Mouse (Mus musculus): ENCODE results near the gene Lama4.

Lama4 gene

DNA sequence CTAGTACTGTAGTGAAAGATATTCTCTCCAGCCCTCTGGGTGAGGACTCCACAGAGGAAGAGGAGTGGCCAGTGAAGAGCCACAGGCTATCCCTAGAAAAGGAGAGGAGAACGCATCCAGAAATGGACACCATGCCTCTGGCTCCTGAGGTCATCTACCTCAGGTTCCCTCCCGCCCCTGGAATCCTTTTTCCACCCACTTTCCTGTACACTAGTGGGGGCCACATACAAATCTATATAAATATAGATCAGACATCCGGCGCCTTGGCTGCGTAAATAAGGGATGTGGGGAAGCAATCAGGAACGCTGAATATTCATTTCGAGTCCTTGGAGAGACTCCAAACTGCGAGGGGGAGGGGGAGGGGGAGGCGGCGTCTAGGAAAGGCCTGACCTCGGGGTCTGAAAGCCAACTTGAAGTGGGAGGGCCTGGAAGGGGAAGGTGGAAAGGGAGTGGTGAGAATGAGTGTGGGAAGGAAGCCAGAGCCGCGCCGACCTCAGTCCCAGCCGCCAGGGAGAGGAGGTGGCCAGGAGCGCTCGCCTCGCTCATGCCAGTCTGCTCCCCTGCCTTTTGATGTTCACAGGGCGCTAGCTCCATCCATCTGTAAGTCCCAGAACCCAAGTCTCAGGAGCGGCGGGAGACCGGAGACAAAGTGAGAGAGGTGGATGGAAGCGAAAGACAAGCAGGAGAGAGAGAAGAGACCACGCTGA, at the start of gene Lama4:
TSS of gene Lama4 (plus strand) at position 441 of the 707 bp plus-strand sequence.
- in situ Hi-C loops (cut with MboI; ENCODE audit: low pct_unique_long_range_greater_than_20kb in 1 of 2, low sequenced_read_pairs in 2 of 2, unreplicated experiment in 1 of 2), result no loop called here

DNA sequence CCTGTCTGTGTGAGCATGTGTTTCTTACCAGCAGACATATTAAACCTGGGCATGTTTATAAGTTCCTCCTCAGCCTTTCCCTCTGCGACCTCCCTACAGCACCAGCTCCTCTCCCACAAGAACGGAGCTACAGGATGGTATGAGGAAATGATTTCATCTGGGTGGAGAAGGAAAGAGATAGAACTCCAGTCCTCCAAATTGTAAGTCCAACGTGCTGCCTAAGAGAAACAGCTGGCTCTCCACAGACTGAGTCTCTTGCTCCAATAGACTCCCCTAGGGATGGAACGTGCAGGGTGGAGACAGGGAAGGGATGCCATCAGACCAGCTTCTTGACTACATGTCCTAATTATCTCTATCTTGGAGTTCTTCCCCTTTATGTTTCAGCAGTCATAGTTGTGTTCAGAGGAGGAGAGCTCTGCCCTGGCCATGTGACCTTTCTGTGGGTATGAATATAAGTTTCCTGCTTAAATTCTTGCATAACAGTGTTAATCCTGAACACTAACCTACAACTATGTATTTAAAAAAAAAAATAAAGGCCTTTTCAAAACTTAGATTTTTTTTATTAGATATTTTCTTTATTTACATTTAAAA, 49.2 kb upstream of the Lama4 start:
- in situ Hi-C loops (cut with MboI; ENCODE audit: low pct_unique_long_range_greater_than_20kb in 1 of 2, low sequenced_read_pairs in 2 of 2, unreplicated experiment in 1 of 2), result no loop called here

DNA sequence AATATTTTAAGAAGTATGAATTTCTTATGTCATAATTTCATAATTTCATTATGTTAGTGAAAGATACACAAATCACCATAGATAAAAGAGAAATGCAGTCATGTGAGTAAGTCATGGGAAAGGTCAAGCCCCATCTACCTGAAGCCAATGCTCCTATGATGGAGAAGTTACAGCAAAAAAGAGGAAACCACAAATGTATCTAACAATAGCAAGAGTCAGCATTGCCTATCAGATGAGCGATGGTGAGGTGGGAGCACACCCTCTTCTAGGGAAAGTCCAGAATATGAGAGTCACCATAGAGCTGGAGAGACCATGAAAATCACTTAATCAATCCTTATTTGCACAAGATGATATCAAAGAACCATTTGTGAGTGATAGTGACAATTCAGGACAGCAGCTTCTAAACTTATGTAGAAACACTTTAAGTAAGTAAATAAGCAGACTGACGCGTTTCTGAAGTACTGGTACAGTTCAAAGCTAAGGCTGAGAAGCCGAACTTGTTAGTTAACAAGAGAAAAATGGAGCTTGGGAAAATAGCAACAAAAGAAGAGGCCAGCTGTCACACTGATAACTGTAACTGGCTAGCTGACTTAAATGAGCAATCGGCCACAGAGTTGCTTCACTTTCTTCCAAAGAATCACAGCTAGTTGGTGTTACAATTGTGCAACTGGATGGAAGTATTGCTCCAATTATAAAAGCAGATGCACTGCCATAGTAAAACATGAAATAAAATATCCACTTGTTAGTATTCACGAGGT, 36.2 kb upstream of the Lama4 start:
- in situ Hi-C loops (cut with MboI; ENCODE audit: low pct_unique_long_range_greater_than_20kb in 1 of 2, low sequenced_read_pairs in 2 of 2, unreplicated experiment in 1 of 2), result no loop called here

DNA sequence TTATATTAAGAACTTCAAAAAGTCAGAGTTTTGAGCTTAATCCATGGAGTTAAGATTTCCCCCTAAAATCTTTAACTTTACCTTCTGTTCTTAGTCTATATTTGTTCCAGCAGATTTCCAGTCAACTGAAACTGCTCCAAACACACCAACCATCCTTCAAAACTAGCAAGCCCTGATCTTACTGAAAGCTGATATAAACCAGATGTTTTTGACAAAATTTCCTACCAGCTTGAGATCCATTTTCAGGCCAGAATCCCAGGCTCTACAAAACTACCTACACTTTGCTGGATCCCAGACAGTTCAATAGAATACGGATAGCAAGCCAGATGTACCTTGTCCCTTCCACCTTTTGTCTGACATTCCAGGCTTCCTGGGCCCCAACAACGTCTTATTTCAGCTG, 20.6 kb upstream of the Lama4 start:
- in situ Hi-C loops (cut with MboI; ENCODE audit: low pct_unique_long_range_greater_than_20kb in 1 of 2, low sequenced_read_pairs in 2 of 2, unreplicated experiment in 1 of 2), result no loop called here

DNA sequence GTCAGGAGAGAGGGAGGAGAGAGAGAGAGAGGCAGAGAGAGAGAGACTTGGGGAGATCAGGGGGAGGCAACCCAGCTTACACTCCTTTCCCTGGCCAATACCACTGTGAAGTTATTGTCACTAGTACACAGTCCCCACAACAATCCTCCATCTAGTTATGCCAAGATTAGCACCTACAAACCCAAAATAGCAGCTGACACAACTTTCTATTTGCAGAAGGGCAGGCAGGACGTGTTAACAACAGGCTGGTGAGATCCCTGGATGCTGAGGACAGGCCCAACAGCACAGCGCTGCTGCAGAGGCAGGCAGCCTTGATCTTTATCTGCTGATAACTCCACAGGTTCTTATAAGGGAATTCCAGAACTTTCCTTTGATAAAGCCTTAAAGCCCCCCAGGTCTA, 3.4 kb upstream of the Lama4 start:
- in situ Hi-C loops (cut with MboI; ENCODE audit: low pct_unique_long_range_greater_than_20kb in 1 of 2, low sequenced_read_pairs in 2 of 2, unreplicated experiment in 1 of 2), result no loop called here

DNA sequence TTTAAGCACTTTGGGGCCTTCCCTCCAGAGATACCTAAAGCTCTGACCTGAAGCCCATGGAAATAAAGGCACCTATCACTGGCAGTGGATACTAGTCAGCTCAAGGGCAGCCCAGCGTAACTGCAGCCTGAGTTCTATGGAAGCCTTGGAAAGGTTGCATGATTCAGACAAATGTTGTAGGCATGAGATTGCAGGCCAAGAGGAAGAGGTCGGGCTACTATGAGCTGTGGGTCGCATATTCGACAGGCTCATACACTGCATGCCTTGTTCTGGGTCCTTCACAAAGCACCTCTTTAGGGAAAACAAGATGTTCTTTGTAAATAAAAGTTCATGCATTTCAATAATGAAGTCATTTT, 618 bp upstream of the Lama4 start:
- in situ Hi-C loops (cut with MboI; ENCODE audit: low pct_unique_long_range_greater_than_20kb in 1 of 2, low sequenced_read_pairs in 2 of 2, unreplicated experiment in 1 of 2), result no loop called here

DNA sequence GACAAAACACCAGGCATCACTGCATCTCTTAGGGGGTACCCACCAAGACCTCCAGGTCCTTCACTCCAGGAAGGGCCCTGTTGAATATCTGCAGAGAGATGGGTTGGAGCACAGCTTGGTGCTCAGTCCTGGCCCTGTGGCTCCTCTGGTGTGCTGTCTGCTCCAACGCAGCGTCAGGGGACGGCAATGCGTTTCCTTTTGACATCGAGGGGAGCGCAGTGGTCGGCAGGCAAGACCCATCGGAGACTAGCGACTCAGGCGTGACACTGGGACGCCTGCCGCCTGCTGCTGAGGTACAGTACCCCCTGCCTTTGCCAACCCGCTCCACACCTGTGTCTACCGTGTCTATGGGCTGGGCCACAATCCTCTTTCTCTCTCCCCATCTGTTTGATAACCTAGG, 542 bp downstream of the Lama4 start:
- in situ Hi-C loops (cut with MboI; ENCODE audit: low pct_unique_long_range_greater_than_20kb in 1 of 2, low sequenced_read_pairs in 2 of 2, unreplicated experiment in 1 of 2), result no loop called here

DNA sequence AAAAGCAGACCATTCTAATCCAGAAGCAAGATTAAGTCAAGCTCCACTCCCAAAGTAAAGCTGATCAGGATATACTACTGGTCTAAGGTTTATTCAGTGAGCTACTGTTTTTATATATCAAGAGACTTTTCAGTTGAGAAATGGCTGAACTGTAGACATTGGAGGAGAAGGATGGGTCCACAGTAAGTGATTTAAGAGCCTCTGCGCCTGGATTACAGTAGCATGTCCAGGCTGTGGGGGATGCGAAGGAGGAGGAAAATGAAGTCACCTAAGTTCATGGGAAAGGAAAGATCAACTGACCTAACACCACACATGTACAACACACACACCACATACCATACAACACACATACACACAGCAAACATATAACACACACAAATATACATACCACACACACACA, 1.3 kb downstream of the Lama4 start:
- in situ Hi-C loops (cut with MboI; ENCODE audit: low pct_unique_long_range_greater_than_20kb in 1 of 2, low sequenced_read_pairs in 2 of 2, unreplicated experiment in 1 of 2), result no loop called here

DNA sequence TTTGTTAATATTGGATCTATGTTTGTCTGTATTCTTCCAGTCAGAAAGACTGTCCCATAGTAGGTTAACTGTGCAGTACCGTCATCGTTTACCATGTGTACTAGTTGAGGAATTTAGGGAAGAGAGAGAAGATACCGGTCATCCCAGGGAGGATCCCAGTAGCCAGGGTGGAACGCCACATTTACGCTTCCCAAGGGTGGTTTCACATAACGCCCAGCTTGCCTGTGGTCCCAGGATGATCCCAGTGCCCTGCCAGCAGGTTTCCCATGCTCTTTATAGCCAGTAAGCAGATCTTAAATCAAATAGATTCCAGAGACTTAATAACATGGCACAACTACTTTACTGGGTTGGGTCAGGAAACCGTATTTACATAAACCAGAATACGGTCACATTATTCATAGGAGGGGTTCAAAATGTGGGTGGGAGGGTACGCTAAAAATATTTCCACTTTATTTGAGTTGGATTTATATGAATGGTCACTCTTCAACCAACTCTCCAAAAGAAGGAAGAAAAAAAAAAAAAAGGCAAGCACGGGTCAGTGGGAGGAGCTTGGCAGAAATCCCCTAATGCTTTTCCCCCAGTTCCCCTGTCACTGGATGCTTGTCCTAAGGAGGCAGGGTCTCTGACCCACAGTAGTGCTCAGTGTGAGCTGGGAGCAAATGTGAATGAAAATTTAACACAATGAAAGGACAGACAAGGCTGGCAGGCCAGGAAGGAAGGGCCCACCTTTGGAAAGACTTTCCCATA, 3.2 kb downstream of the Lama4 start:
- in situ Hi-C loops (cut with MboI; ENCODE audit: low pct_unique_long_range_greater_than_20kb in 1 of 2, low sequenced_read_pairs in 2 of 2, unreplicated experiment in 1 of 2), result no loop called here

DNA sequence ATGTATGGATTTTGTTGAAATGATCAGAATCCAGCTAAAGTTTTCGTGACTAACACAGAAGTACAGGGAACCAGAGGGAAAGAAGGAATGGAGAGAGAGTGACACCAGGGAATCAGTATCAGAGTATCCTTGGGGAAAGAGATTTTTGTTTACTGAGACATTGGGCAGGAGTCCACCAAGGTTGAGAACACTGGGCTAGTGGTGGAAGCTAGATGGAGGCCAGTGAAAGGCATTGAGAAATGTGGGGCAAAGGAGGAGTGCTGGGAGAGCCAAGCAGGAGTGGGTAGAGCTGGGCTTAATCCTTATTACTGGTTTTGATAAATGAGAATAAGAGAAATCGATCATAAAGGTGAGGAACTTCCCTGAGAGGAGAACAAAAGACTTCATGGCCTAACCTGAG, 4.2 kb downstream of the Lama4 start:
- in situ Hi-C loops (cut with MboI; ENCODE audit: low pct_unique_long_range_greater_than_20kb in 1 of 2, low sequenced_read_pairs in 2 of 2, unreplicated experiment in 1 of 2), result no loop called here

DNA sequence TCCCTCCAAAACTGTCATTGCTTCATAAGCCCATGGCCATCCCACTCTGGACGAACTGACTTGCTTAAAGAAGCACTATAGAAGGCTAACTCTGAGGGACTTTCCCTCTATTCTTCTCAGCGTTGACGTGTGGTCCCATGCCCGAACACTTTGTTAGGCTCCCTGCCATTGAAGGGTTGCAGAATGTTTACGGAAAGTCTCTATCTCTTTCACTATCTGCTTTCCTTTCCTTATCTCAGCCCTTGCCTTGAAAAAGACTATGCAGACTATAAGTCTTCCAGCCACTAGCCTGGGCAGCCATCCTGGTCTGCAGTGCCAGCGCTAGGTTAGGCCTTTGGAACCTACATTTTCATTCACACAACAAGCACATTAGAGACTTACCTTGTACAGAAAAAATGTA, 4.7 kb downstream of the Lama4 start:
- in situ Hi-C loops (cut with MboI; ENCODE audit: low pct_unique_long_range_greater_than_20kb in 1 of 2, low sequenced_read_pairs in 2 of 2, unreplicated experiment in 1 of 2), result no loop called here

DNA sequence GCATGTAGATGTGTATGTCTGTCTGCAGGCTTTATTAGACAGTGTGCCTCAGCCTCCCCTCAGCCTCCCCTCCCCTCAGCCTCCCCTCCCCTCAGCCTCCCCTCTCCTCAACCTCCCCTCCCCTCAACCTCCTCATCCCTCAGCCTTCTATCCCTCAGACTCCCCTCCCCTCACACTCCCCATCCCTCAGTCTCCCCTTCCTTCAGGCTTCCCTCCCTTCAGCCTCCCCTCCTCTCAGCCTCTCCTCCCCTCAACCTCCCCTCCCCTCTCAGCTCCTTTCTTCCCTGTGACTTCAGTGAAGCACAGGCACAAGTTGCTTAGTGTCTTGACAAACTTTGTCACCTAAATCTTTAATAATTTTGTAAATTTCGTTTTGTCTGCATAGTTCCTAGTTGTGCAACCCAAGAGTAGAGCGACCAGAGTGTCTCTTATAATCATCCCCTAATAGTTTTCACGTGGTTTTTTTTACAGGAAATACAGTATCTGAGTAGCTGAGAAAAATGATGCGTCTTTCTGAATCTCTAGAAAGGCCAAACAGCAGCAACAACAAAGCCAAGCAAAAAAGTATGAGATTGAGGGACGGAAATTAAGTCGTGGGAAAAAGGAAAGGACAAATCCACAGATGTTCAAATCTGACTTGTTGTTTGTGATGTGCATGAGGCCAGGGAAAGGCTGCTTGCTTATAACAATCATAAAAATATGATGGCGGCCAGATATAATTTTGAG, 7.1 kb downstream of the Lama4 start:
- in situ Hi-C loops (cut with MboI; ENCODE audit: low pct_unique_long_range_greater_than_20kb in 1 of 2, low sequenced_read_pairs in 2 of 2, unreplicated experiment in 1 of 2), result no loop called here

DNA sequence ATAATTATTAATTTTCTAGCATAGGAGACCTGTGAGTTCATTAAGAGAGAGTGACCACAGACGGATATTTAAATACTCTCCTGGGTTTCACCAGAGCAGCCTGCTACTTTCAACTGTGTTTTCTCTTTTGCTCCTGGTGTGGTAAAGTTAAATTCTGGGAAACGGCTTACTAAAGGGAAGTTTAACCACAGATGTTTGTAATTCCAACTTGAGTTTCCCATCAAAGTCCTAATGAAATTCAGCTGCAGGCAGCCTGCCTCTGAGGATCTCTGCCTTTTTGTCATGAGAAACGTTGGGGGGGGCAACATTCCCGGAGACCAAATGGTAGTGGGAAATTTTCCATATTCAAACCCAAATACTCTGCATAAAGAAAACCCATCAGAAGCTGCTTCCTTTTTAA, 7.7 kb downstream of the Lama4 start:
- in situ Hi-C loops (cut with MboI; ENCODE audit: low pct_unique_long_range_greater_than_20kb in 1 of 2, low sequenced_read_pairs in 2 of 2, unreplicated experiment in 1 of 2), result no loop called here

DNA sequence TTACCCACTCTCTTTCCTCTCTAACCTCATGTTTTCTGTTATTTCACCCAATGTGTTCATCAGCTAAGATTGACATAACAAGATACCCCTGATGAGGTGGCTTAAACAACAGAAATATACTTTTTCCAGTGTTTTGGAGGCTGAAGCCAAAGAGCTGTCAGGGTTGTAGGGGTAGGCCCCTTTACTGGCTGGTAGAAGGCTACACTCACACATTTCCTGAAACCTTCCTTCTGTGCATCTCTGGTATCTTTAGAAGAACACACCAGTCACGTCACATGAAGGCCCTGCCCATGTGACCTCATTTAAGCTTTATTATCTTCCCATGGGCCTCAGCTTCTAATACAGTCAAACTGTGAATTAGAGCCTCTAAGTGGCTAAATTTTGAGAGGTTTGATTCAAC, 12.9 kb downstream of the Lama4 start:
- in situ Hi-C loops (cut with MboI; ENCODE audit: low pct_unique_long_range_greater_than_20kb in 1 of 2, low sequenced_read_pairs in 2 of 2, unreplicated experiment in 1 of 2), result no loop called here

DNA sequence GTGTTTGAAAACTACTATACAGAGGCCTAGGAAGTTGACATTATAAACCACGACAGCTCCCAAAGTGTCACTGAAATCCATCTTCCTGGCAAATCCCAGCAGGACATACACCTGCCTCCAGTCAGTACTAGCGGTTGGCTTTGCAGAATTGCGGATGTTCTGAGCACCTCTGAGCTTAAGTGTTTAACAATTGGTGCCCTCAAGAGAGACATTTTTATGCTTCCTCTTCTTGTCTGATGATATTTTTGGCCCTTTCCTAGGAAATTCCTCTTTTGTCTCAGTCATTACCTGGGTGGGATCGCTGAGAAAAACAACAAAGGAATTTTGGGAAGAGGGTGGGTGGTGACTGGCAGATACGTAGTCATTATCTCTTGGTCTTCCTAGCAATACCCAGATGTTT, 14.4 kb downstream of the Lama4 start:
- in situ Hi-C loops (cut with MboI; ENCODE audit: low pct_unique_long_range_greater_than_20kb in 1 of 2, low sequenced_read_pairs in 2 of 2, unreplicated experiment in 1 of 2), result no loop called here

DNA sequence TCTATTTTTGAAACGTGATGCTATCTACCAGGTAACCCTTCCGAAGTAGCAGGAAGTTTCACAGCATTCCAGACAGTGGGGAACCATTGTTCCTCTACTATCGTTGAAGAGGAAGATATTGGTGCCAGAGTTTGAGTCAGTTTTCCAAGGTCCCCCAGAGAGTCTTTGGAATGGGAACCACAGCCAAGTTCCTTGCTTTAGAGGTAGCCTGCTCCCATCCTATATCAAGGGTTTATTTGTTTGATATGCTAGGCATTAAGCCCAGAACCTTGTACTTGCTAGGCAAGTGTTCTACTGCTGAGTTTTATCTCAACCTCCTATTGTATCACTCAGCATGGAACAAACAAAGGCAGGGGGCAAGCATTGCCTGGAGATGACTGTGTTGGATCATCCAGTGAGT, 15.7 kb downstream of the Lama4 start:
- in situ Hi-C loops (cut with MboI; ENCODE audit: low pct_unique_long_range_greater_than_20kb in 1 of 2, low sequenced_read_pairs in 2 of 2, unreplicated experiment in 1 of 2), result no loop called here

DNA sequence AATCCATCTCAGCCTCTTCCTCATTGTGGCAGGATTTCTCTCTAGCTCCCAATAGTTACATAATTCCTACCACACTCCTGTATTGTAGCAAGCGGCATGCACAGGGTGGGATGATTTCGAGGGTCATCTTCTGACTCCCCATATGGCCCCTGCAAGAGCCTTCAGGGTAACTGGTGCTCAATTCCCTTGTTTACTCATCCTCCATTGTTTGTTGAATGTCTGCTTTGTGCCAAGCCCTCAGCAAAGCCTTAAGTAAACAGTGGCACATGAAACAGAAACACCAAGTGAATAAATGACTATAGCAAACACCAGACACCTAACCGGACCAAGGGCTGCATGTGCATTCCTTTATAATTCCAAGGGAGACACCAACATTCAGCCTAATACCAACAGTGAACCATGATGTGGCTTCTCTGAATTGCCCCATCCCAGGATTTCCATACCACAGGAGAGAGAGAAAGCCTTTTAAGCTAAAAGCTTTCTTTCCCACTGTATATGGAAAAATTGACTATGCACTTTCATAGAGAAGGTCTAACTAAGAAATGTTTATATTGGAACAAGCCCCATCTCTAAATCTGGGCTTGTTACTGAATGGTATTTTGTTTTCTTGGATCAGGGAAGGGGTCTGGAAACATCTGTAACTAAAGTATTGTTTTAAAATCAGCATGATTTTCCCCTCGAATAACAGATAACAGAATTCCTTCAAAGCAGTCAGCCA, 19.2 kb downstream of the Lama4 start:
- in situ Hi-C loops (cut with MboI; ENCODE audit: low pct_unique_long_range_greater_than_20kb in 1 of 2, low sequenced_read_pairs in 2 of 2, unreplicated experiment in 1 of 2), result no loop called here

DNA sequence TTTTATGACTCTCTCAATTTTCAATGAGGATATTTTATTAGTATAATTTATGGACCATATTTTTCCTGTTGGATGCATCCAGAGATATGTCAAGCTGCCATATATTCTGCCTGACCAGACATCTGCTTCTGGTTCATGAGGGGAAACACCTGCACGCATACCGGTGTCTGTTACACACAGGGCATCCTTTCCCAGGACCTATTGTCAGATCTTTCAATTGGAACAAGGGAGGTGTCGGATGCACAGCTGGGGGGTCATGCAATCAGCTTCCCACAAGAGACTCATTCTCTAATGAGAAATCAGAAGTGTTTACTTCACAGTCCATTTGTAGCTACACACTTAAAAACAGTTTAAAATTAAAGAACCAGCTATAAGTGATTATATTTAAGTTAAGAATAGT, 20.7 kb downstream of the Lama4 start:
- in situ Hi-C loops (cut with MboI; ENCODE audit: low pct_unique_long_range_greater_than_20kb in 1 of 2, low sequenced_read_pairs in 2 of 2, unreplicated experiment in 1 of 2), result no loop called here

Data from mouse embryonic stem cell (cell line).